Mouse (Mus musculus) heart, adult 2 months (tissue): ENCODE results near the gene Bpifb9b.
"Not testable (repeated sequence)": the region's sequence is repeated elsewhere in the genome, so short reads cannot be mapped to it uniquely, and the experiment has no call there.

Source experiments
- CTCF ChIP-seq: fragments of 200-600 bp; IDR thresholded peaks from 2 replicates; pipeline ENCODE4 v1.8.1; 2022; ENCODE audit warnings: antibody characterized with exemption, mild to moderate bottlenecking, moderate library complexity
- EP300 ChIP-seq: fragments of 200-500 bp; IDR thresholded peaks from 2 replicates; pipeline ENCODE4 v1.6.1; 2011; ENCODE audit warnings: low read depth, low read length, control low read depth; ENCODE audit not compliant: insufficient read depth
- POLR2A ChIP-seq: fragments of 200-500 bp; IDR thresholded peaks from 2 replicates; pipeline ENCODE4 v1.6.1; 2011; ENCODE audit warnings: mild to moderate bottlenecking, low read depth, low read length, control low read depth; ENCODE audit not compliant: insufficient read depth

- TF ChIP-seq POLR2A, CTCF, EP300: not testable (repeated sequence)
These were observed 15.2 kb upstream of the Bpifb9b start for GRCm38 (mm10) chr2:154291866-154292265.
